Mouse (Mus musculus) left cerebral cortex, adult 11 months (tissue): ENCODE results near the gene Obp2b.
"Not testable (repeated sequence)": the region's sequence is repeated elsewhere in the genome, so short reads cannot be mapped to it uniquely, and the experiment has no call there.

Source experiments
- DNase-seq: peaks from one replicate; pipeline ENCODE4 v3.0.0; 2022; ENCODE audit warnings: low spot score

Obp2b gene

DNA sequence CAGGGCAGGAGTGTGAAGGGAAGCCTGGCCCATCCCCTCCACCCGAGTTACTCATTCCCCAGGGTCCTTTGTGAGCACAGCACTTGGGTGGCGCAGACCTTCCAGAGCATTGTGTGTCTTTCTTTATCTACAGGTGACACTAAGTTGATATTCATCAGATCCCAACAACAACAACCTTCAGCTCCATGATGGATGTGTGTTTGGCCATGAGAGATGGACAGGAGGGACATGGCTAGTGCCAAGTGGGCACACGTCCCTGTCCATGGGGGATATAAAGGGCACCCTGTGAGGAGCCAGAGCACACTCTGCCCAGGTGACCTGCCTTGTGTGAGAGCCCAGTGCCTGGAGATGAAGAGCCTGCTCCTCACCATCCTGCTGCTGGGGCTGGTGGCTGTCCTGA, at the start of gene Obp2b:
Gene Obp2b (plus strand): TSS at position 301 of the 400 bp plus-strand sequence.
- not testable (repeated sequence) for DNase-seq

DNA sequence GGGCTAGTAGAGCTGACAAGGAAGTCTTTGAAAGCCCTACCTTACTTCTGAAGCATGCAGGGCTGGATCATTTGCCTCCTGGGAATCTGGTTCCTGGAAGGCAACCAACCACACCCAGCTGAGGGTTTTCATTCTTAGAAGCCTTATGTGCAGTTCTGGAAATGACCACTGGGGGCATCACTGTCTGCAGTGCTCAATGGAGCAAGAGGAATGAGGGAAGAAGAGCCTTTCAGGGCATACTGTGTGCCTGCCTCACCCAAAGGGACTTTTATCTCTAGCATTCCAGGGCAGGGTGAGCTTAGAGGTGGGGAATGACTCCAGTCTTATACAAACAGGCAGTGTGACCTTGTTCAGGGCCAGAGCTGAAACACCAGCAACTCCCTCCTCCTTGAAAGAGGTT, 42.2 kb upstream of the Obp2b start:
- DNase-seq: peak; percentile 14

GRCm38 (mm10) chr2:25696951-25697350, 39.9 kb upstream of the Obp2b start:
- DNase-seq: no peak

- no peak for DNase-seq
Observed at GRCm38 (mm10) chr2:25698696-25699095, 38.1 kb upstream of the Obp2b start.

DNA sequence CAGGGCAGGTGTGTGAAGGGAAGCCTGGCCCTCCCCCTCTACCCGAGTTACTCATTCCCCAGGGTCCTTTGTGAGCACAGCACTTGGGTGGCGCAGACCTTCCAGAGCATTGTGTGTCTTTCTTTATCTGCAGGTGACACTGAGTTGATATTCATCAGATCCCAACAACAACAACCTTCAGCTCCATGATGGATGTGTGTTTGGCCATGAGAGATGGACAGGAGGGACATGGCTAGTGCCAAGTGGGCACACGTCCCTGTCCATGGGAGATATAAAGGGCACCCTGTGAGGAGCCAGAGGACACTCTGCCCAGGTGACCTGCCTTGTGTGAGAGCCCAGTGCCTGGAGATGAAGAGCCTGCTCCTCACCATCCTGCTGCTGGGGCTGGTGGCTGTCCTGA, 37.1 kb upstream of the Obp2b start, which contains the start of gene Obp2a:
Gene Obp2a (plus strand): TSS at position 301 of the 400 bp plus-strand sequence.
- DNase-seq: not testable (repeated sequence)

DNA sequence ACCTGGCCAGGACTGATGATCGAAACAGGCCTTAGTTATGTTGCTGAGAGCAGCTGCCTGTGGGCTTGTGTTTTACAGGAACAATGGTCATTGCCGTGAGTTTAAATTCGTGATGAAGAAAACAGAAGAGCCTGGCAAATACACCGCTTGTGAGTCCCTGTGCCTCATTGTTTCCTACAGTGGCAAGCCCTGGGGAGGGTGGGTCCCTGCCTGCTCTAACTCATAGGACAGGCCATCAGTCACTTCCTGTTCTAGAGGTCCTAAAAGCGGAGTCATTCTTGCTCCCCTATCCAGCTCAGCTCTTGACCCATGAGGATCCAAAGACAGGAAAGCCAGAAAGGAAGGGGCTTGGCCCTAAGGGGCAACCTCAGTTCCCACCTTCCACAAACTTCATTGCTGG, 35.8 kb upstream of the Obp2b start:
- no peak for DNase-seq

DNA sequence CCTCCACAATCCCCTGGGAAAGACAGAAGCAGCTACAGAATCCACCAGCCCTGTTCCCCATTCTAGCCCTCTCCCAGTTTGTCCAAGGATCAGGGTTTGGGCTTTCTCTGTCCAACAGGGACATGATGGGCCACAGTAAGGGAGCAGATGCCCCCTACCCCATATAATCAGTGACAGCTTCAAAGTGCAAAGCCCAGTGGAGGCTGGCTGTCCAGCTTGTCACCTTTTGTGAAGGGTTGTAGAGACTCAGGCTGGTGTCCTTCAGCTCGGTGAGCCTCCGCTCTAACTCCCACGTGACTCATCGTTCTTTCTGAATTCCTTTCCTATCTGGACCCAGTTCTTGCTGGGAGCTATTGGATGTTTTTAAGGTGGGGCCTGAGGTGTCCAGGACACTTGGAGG, 33.1 kb upstream of the Obp2b start:
- DNase-seq: no peak

- peak; percentile 80 for DNase-seq
Observed at GRCm38 (mm10) chr2:25706643-25707481, 29.9 kb upstream of the Obp2b start, which contains the start of gene Bmyc. Gene Bmyc, plus strand, starts transcription at chr2:25706739.

DNA sequence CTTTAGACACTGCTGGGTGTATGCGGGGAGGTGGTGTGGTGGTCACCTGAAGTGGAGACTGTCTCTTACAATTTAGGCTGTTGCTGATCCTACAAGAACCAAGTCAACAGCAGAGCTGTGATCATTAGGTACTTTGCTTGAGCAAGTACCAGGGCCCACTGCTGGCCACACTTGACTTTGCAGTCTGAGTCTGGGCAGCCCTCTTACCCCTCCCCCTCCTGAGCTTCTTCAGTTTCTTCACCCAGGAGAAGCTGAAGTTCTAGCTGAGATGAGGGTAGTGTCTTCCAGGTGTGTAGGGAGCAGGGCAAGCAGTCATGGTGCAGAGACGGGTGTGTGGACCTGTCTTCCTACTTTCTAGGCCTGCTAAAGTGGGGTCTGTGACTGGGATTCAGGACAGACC, 28.7 kb upstream of the Obp2b start:
- DNase-seq: peak; percentile 26

DNA sequence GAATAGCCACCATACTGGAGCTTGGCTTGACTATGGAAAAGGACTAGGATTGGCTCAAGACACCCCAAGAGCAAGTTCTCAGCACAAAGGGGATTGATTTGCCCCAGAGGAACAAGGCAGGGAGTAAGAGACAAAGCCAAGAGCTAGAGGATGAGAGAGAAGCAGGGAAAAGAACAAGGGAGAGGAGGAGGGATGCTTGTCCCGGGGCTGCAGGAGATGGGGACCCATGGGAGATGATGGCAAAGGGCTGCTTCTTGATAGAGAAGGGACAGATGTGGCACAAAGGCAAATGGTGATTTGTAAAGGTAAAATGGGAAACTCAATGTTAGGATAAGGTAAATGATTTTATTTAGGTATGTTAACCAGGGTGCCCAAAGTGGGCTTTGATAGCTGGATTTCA, 27.8 kb upstream of the Obp2b start:
- DNase-seq: not testable (repeated sequence)

GRCm38 (mm10) chr2:25709791-25710190, 27.0 kb upstream of the Obp2b start:
- DNase-seq: not testable (repeated sequence)

GRCm38 (mm10) chr2:25711641-25712040, 25.2 kb upstream of the Obp2b start:
- not testable (repeated sequence) for DNase-seq

DNA sequence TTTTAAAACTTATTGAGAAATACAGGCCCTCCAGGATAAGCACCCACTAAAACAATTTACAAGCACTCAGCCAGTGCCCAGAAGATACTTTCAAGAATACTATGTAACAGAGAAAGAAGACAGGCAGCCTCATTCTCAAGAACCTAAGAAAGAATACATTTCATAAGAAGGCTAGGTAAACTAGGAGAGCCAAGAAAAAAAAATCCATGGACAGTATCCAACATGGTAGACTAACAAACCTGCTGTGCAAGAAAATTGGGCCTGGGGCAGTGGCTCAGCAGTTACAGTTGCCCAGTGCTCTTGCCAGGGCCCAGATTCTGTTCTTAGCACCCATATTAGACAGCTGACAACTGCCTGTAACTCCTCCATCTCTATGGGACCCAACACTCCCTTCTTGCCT, 19.6 kb upstream of the Obp2b start:
- DNase-seq: no peak

GRCm38 (mm10) chr2:25733199-25733930, 3.4 kb upstream of the Obp2b start:
- no peak for DNase-seq

DNA sequence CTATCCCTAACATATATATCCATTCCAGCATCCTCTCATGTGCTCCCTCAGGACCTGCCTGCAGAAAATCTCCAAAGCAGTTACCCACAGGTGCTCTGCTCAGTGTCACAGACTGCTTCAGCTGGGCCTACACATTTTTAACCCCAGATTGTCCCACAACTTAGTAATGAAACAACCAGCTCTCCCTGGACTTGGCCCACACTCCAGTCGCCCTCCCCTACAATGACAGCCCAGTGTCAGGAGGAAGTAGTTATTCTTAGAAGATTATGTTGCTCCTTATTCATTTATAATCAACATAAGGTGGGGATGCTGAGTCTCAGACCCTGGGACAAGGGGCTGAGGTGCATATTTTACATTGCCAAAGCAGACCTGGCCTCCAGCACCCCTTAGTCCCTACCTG, 4.9 kb downstream of the Obp2b start:
- DNase-seq: no peak

GRCm38 (mm10) chr2:25754201-25754600, 17.4 kb downstream of the Obp2b start:
- no peak for DNase-seq

DNA sequence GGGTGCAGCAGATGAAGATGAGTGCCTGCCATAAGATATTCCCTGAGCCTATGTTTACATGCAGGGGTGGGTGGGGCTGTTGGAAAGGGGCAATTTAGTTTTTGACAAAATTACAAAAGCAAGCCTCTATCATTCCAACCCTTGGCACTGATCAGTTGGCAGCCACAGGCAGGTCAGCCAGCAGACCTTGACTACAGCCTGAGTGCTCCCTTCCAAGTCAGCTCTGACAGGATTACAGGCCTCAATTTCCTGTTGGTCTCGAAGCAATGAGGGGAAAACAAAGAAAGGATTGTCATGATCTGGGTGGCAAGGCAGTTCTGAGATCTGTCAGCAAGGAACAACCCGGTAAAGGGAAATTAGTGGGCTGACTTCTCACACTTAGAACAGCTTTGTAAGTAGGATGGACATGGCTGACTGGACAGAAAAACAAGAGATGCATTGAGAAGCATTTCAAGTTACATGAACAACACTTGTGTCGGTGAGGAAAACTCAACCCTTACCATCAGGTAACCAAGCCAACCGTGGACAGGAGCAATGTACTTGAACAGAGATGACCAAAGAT, 21.3 kb downstream of the Obp2b start:
- DNase-seq: no peak

GRCm38 (mm10) chr2:25765269-25765668, 28.5 kb downstream of the Obp2b start, which contains the start of gene Lcn3:
Gene Lcn3, plus strand, starts transcription at chr2:25765569.
- no peak for DNase-seq

DNA sequence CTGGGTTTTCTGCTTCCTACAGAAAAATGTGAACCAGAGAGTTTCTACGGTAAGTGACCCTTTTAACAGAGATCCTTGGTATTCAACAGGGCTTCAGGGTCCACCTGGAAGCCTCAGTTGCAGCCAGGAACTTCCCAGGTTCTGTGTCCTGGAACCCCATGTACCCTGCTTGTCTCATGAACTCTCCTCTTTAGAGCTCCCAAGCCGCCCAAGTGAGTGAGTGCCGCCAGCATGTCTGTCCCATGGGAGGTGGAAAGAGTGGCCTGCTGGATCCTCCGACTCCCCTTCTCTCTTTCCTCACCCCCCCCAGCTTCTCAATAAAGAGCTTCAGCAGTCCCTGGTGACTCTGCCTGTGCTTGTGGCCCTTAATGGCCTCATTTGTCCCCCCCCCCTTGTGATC, 31.0 kb downstream of the Obp2b start:
- DNase-seq: no peak

DNA sequence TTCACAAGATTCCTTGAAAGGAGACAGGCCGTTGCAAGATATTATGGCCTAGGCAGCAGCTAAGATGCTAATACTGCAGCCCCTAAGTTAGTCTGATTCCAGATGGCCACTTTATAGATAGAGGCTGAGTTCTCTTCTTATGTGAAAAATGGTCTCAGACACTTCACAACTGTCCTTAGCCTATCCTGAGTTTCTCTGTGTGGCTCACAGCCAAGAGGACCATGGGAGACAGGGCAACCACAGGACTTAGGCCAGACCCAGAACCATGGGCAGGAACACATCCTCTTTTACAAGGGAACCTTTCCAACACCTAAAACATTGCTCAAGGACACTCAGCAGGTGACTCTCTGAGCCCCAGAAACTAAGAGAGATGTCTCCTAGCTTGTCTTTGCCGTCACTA, 36.7 kb downstream of the Obp2b start:
- no peak for DNase-seq

DNA sequence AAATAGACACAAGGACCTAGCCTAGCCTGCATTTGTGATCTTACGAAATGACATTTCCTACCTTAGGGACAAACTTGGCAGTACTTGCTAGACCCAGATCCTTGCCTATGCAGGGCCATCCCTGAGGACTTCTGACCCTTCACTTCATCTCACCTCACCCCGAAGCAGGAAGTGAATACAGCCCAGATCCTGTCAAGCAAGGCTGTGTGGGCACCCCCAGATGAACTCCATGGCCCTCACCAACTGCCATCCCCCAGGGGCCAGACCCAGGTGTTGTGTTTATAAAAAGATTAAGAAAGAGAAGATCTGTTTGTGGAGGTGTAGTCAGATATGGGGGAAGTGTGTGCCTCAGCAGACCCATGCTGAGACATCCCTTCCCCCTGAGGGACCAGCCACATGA, 37.8 kb downstream of the Obp2b start:
- no peak for DNase-seq

DNA sequence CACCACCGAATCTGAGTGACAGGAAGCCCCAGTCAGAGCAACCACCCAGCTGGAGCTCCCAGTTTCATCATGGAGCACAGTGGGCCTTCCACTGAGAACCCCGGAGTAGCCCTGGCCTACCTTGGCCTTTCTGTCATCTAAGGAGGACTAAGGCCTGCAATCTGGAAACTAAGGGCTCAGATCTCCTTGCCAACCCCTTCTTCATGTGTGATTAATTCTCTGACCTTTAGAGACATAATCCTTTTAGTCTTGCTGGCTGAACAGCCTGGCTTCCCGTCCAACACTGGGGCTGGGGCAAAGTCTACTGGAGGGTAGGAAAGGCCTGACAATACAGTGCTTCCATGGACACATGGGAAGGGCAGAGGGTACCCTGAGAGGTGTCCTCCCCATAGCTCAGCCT, 39.2 kb downstream of the Obp2b start:
- no peak for DNase-seq

DNA sequence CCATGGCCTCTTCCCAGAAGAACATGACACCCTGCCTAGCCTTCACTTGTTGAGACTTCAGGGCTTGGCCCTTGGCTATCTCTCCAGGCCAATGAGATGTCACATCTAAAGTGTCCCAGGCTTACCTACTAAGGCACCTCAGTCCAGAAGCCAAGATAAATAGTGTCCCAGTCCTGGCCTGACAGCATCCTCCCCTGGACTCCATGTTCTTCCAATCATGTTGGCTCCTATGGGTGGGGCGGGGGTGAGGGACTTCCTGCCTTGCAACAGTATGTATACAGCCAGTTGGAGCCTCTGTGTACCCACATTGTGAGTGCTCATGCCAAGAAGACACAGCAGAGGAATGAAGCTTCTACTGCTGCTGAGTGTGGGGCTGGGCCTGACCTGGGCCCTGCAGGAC, 39.9 kb downstream of the Obp2b start, which contains the start of gene Lcn11:
Gene Lcn11 (plus strand): TSS at position 301 of the 400 bp plus-strand sequence.
- DNase-seq: no peak
